Mouse (Mus musculus): ENCODE data around the gene Habp2. TPM values are rescaled to one million over a fixed set of nuclear protein-coding genes. Genes with fewer than 3 reads are reported as not detected.

Gene Habp2
- total and polyA plus RNA-seq, 3 experiments = not detected

GRCm38 (mm10) chr19:56343869-56344563 is 57.1 kb downstream of the Habp2 start:
- no peak overlapping the region for H3K27ac ChIP-seq (ENCODE audit: insufficient read depth, low read depth)
- no peak overlapping the region for H3K9ac ChIP-seq (ENCODE audit: insufficient read depth, low read depth)
- no peak overlapping the region for H3K4me2 ChIP-seq (ENCODE audit: insufficient read depth, low read depth, poor library complexity, severe bottlenecking)
- dilution Hi-C loops (cut with MboI; ENCODE audit: extremely low pct_ligation_motif_present, extremely low pct_unique_long_range_greater_than_20kb, low sequenced_read_pairs) (no loop called here), in situ Hi-C loops (cut with MboI; ENCODE audit: low pct_ligation_motif_present, low pct_unique_long_range_greater_than_20kb, low sequenced_read_pairs) (no loop called here)
- H3K4me1 ChIP-seq (ENCODE audit: control insufficient read depth in 1 of 2, insufficient read depth in 2 of 2) = peaks cover 0 to 4% of the 10 kb centered on the region in 2 experiments; a peak in 1 of 4 replicates
- no peaks in the 10 kb centered on the region for H3K36me3 ChIP-seq (replicated peaks in 1 of 2; ENCODE audit: control insufficient read depth in 1 of 2, insufficient read depth in 1 of 2, low read length in 1 of 2)
- TF ChIP-seq BHLHE40 (IDR thresholded peaks at IDR 0.05; ENCODE audit: low read depth, low read length) (no peak), RCOR1 (conservative IDR thresholded peaks at IDR 0.05; ENCODE audit: low read depth, low read length) (no peak), RAD21 (IDR thresholded peaks at IDR 0.05; ENCODE audit: low read depth, low read length) (no peak)
- DNase-seq (ENCODE audit: extremely low read depth) = no peak
- peaks cover 76% of the 10 kb centered on the region for H3K27me3 ChIP-seq (replicated peaks)
- H3K4me3 ChIP-seq (replicated peaks in 1 of 3; ENCODE audit: low read depth in 2 of 3, low read length in 2 of 3, poor library complexity in 1 of 3) = no peak overlapping the region
- peaks cover 3% of the 10 kb centered on the region for H3K9me3 ChIP-seq (replicated peaks; ENCODE audit: low read length)
- H3K79me2 ChIP-seq (replicated peaks; ENCODE audit: control insufficient read depth, extremely low read depth, insufficient read depth, poor library complexity, severe bottlenecking) = no peaks in the 10 kb centered on the region

GRCm38 (mm10) chr19:56346016-56346415 is 59.1 kb downstream of the Habp2 start:
- Histone ChIP-seq H3K9ac (ENCODE audit: insufficient read depth, low read depth) (no peak overlapping the region), H3K27me3 (replicated peaks) (peaks cover 63% of the 10 kb centered on the region), H3K4me1 (ENCODE audit: control insufficient read depth in 1 of 2, insufficient read depth in 2 of 2) (no peaks in the 10 kb centered on the region; a peak in 1 of 4 replicates), H3K4me3 (replicated peaks in 1 of 3; ENCODE audit: low read depth in 2 of 3, low read length in 2 of 3, poor library complexity in 1 of 3) (no peak overlapping the region), H3K4me2 (ENCODE audit: insufficient read depth, low read depth, poor library complexity, severe bottlenecking) (no peak overlapping the region), H3K79me2 (replicated peaks; ENCODE audit: control insufficient read depth, extremely low read depth, insufficient read depth, poor library complexity, severe bottlenecking) (no peaks in the 10 kb centered on the region), H3K27ac (ENCODE audit: insufficient read depth, low read depth) (no peak overlapping the region), H3K36me3 (replicated peaks in 1 of 2; ENCODE audit: control insufficient read depth in 1 of 2, insufficient read depth in 1 of 2, low read length in 1 of 2) (no peaks in the 10 kb centered on the region), H3K9me3 (replicated peaks; ENCODE audit: low read length) (no peaks in the 10 kb centered on the region)
- dilution Hi-C loops (cut with MboI; ENCODE audit: extremely low pct_ligation_motif_present, extremely low pct_unique_long_range_greater_than_20kb, low sequenced_read_pairs) = no loop called here
- TF ChIP-seq ELF1 (IDR thresholded peaks at IDR 0.05; ENCODE audit: low read depth, low read length) (no peak), RAD21 (IDR thresholded peaks at IDR 0.05; ENCODE audit: low read depth, low read length) (peak; percentile 35), MYC (IDR thresholded peaks at IDR 0.05; ENCODE audit: low read depth, low read length) (no peak), POLR2A (IDR thresholded peaks at IDR 0.05; ENCODE audit: low read depth, low read length) (no peak), EP300 (IDR thresholded peaks at IDR 0.05; ENCODE audit: low read length) (no peak), CTCF (conservative IDR thresholded peaks at IDR 0.05 in 1 of 2, IDR thresholded peaks at IDR 0.05 in 1 of 2; ENCODE audit: low read depth in 2 of 2, low read length in 2 of 2) (peak; percentile 36 to 62; a peak in 2 of 4 replicates), MXI1 (IDR thresholded peaks at IDR 0.05; ENCODE audit: low read depth, low read length) (no peak), POLR2AphosphoS2 (IDR thresholded peaks at IDR 0.05; ENCODE audit: low read depth, low read length) (no peak), IRF4 (IDR thresholded peaks at IDR 0.05; ENCODE audit: low read depth, low read length) (no peak)
- peak; percentile 16 for DNase-seq (ENCODE audit: extremely low read depth)
- in situ Hi-C loops (cut with MboI; ENCODE audit: low pct_ligation_motif_present, low pct_unique_long_range_greater_than_20kb, low sequenced_read_pairs) = no loop called here

GRCm38 (mm10) chr19:56346750-56347149 is 59.8 kb downstream of the Habp2 start:
- in situ Hi-C loops (cut with MboI; ENCODE audit: low pct_ligation_motif_present, low pct_unique_long_range_greater_than_20kb, low sequenced_read_pairs) (no loop called here), dilution Hi-C loops (cut with MboI; ENCODE audit: extremely low pct_ligation_motif_present, extremely low pct_unique_long_range_greater_than_20kb, low sequenced_read_pairs) (no loop called here)
- TF ChIP-seq MEF2A (IDR thresholded peaks at IDR 0.05; ENCODE audit: borderline replicate concordance, low read depth, low read length) = no peak
- TF ChIP-seq MXI1 (IDR thresholded peaks at IDR 0.05; ENCODE audit: low read depth, low read length) = no peak
- no peak for TF ChIP-seq ZMIZ1 (IDR thresholded peaks at IDR 0.05; ENCODE audit: low read depth, low read length)
- H3K27ac ChIP-seq (ENCODE audit: insufficient read depth, low read depth) = no peak overlapping the region
- no peaks in the 10 kb centered on the region; a peak in 1 of 4 replicates for H3K4me1 ChIP-seq (ENCODE audit: control insufficient read depth in 1 of 2, insufficient read depth in 2 of 2)
- no peaks in the 10 kb centered on the region for H3K9me3 ChIP-seq (replicated peaks; ENCODE audit: low read length)
- no peak for DNase-seq (ENCODE audit: extremely low read depth)
- no peak overlapping the region for H3K9ac ChIP-seq (ENCODE audit: insufficient read depth, low read depth)
- H3K4me3 ChIP-seq (replicated peaks in 1 of 3; ENCODE audit: low read depth in 2 of 3, low read length in 2 of 3, poor library complexity in 1 of 3) = no peak overlapping the region
- no peaks in the 10 kb centered on the region for H3K79me2 ChIP-seq (replicated peaks; ENCODE audit: control insufficient read depth, extremely low read depth, insufficient read depth, poor library complexity, severe bottlenecking)
- H3K4me2 ChIP-seq (ENCODE audit: insufficient read depth, low read depth, poor library complexity, severe bottlenecking) = no peak overlapping the region
- peaks cover 56% of the 10 kb centered on the region for H3K27me3 ChIP-seq (replicated peaks)
- no peaks in the 10 kb centered on the region for H3K36me3 ChIP-seq (replicated peaks in 1 of 2; ENCODE audit: control insufficient read depth in 1 of 2, insufficient read depth in 1 of 2, low read length in 1 of 2)

Measured in CH12.LX (cell line).